Mouse (Mus musculus) heart, postnatal 0 days (tissue): ENCODE measurements around the gene Pon1.

Experiments
- CTCF ChIP-seq: IDR thresholded peaks from 2 replicates; pipeline ENCODE4 v1.5.1; 2016; ENCODE audit warnings: antibody characterized with exemption, control low read depth, low read depth
- EP300 ChIP-seq: IDR thresholded peaks from 2 replicates; pipeline ENCODE4 v1.6.1; 2016; ENCODE audit warnings: antibody characterized with exemption, low read depth

- no peak for TF ChIP-seq CTCF
- no peak for TF ChIP-seq EP300
These were observed 42.6 kb downstream of the Pon1 start for GRCm38 (mm10) chr6:5151171-5151570.
